Comparison of ENCODE assay signal across 24 mouse cellular contexts in the genomic region with DNA sequence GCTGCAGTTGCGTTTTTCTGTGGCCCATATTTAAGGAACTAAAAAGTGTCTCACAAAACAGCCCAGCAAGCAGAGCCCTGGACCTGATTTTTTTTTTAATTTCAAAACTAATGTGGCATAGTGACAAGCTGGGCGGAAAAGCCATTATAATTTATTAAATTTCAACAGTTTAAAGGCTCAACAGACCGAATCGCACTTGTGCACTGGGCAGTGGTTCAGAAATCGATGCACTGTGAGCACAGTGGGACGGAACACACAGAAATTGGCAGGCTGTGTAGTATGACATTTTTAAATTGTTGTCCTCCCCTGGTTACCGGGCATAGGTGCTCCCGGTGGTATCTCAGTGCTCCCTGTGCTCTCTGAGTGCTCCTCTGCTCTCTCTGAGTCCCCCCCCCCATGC. TPM values are rescaled to one million over a fixed set of nuclear protein-coding genes. Genes with fewer than 3 reads are reported as not detected.
DNase-seq lines count a peak whose midpoint lies in the region; ATAC-seq and TF ChIP-seq lines count a peak whose summit lies in the region.
"Had no signal": no experiment of that assay in that cellular context is flagged by ENCODE, and none has a peak within 500 bp of the region (broad histone marks: within the 10 kb centered on the region; RNA-seq: fewer than 3 reads in every experiment).

No protein-coding gene starts in this region.

- ATAC-seq in cerebellum, adult (ENCODE audit: insufficient number of reproducible peaks, low FRiP score, low TSS enrichment), result peak; percentile 62; the same call in 1 of the 2 replicates
- ATAC-seq: activated CD4-positive, CD25-positive, alpha-beta regulatory T cell, adult 4 months; forebrain, embryonic 16.5 days; midbrain, embryonic 13.5 days had no signal

- TF ChIP-seq CTCF in layer of hippocampus, adult 2 months (conservative IDR thresholded peaks at IDR 0.05), result no peak

- no peak for DNase-seq in cerebellum, postnatal 4 days (ENCODE audit: low spot score in 2 of 2)
- peak; percentile 42 to 50 for DNase-seq in layer of hippocampus, adult 2 months (ENCODE audit: low spot score in 2 of 2)
- no peak for DNase-seq in layer of hippocampus, adult 8-10 months (ENCODE audit: low spot score in 2 of 2)
- peak; percentile 71 for DNase-seq in cerebellum, adult 11-12 months
- DNase-seq in cerebellum, postnatal 10 days, result peak; percentile 66 to 73
- no peak for DNase-seq in testis, postnatal 14 days (ENCODE audit: low spot score)
- no peak for DNase-seq in gastrocnemius, adult 18-20 months (ENCODE audit: low spot score)
- DNase-seq: adrenal gland, adult 8-10 months; embryo, embryonic 11 days; gastrocnemius, postnatal 25 days; heart, adult 18-20 months; heart, postnatal 14 days; lung, embryonic 14.5 days; thymus, postnatal 25 days had no signal

- H3K27ac ChIP-seq in layer of hippocampus, adult 2 months, result peak overlapping the region; percentile 85
- H3K27ac ChIP-seq: embryonic facial prominence, embryonic 13.5 days; heart, embryonic 13.5 days; hindbrain, embryonic 12.5 days; limb, embryonic 15.5 days; liver, embryonic 14.5 days; midbrain, embryonic 13.5 days had no signal

- no peak overlapping the region for H3K4me3 ChIP-seq in layer of hippocampus, adult 2 months
- H3K4me3 ChIP-seq: embryonic facial prominence, embryonic 13.5 days; heart, embryonic 13.5 days; hindbrain, embryonic 12.5 days; limb, embryonic 15.5 days; midbrain, embryonic 13.5 days had no signal

RNA-seq across cellular contexts. Expression of a gene that starts 33.2 kb away (rescaled TPM):
- total RNA-seq in layer of hippocampus, adult 2 months (2021), result 100 to 1,000 TPM; 738 to 777 TPM
- 100 to 1,000 TPM; 657 to 707 (median 664) TPM for total RNA-seq in layer of hippocampus, adult 8-10 months (2022)
- under 1 TPM in 1 of 2 experiments, not detected in 1; 0.33 TPM for total RNA-seq in gastrocnemius, adult 18-20 months (2021)
- total RNA-seq: heart, adult 18-20 months; megakaryocyte, adult 5-6 weeks had no signal

Comparison
In these comparisons a context has a peak if more than half of its experiments do, and no peak if none do; other contexts are left out.
1. DNase-seq: peak in layer of hippocampus, adult 2 months (2 of 2), cerebellum, adult 11-12 months (single experiment) and cerebellum, postnatal 10 days (2 of 2); none in cerebellum, postnatal 4 days (0 of 2), layer of hippocampus, adult 8-10 months (0 of 2), testis, postnatal 14 days (single experiment) and gastrocnemius, adult 18-20 months (single experiment).
2. RNA of a gene that starts 33.2 kb away (total RNA-seq): 738 to 777 TPM in layer of hippocampus, adult 2 months and 657 to 707 TPM in layer of hippocampus, adult 8-10 months; 0.33 TPM in gastrocnemius, adult 18-20 months; every median in the first group is over 100 times any median in the second.